Mouse (Mus musculus): ENCODE results near the gene Pigb. TPM values are rescaled to one million over a fixed set of nuclear protein-coding genes. Genes with fewer than 3 reads are reported as not detected.
A peak's percentile ranks its signal among the peaks of the same experiment; 100 is the strongest.
"Not testable (repeated sequence)": the region's sequence is repeated elsewhere in the genome, so short reads cannot be mapped to it uniquely, and the experiment has no call there.

The Pigb gene
- 10 to 100 TPM in 1 of 2 experiments, 1 to 10 TPM in 1; 7.6 to 12.1 TPM for total RNA-seq (2021)
- long read RNA-seq, experiment 1, partial matches to known transcripts = 0 of 1 reads
- long read RNA-seq, experiment 1, other reads (novel, unspliced or antisense) = 0 of 1 reads
- long read RNA-seq, experiment 2, partial matches to known transcripts = 0 of 4 reads
- long read RNA-seq, experiment 2, other reads (novel, unspliced or antisense) = 1 of 4 reads

GRCm38 (mm10) chr9:73040080-73040479 lies at the start of gene Pigb:
Gene Pigb (minus strand): TSS chr9:73040378.
- DNase-seq = no peak

GRCm38 (mm10) chr9:73089222-73089920 lies 49.2 kb upstream of the Pigb start:
- DNase-seq = no peak

GRCm38 (mm10) chr9:73087581-73087980 lies 47.4 kb upstream of the Pigb start:
- no peak for DNase-seq

- no peak for DNase-seq
Observed at GRCm38 (mm10) chr9:73087121-73087520, 46.9 kb upstream of the Pigb start.

GRCm38 (mm10) chr9:73085845-73086244 lies 45.7 kb upstream of the Pigb start:
- no peak for DNase-seq

- DNase-seq = no peak
Observed at GRCm38 (mm10) chr9:73083956-73084355, 43.8 kb upstream of the Pigb start.

- DNase-seq = no peak
Observed at GRCm38 (mm10) chr9:73082291-73083000, 42.3 kb upstream of the Pigb start.

GRCm38 (mm10) chr9:73079801-73080325 lies 39.7 kb upstream of the Pigb start:
- no peak for DNase-seq

- DNase-seq = not testable (repeated sequence)
Observed at GRCm38 (mm10) chr9:73079349-73079748, 39.2 kb upstream of the Pigb start.

- DNase-seq = no peak
Observed at GRCm38 (mm10) chr9:73073169-73073568, 33.0 kb upstream of the Pigb start.

- DNase-seq = no peak
Observed at GRCm38 (mm10) chr9:73072426-73072825, 32.2 kb upstream of the Pigb start.

GRCm38 (mm10) chr9:73070971-73071659 lies 30.9 kb upstream of the Pigb start:
- no peak for DNase-seq

- no peak for DNase-seq
Observed at GRCm38 (mm10) chr9:73068688-73069087, 28.5 kb upstream of the Pigb start.

- no peak for DNase-seq
Observed at GRCm38 (mm10) chr9:73068230-73068679, 28.1 kb upstream of the Pigb start.

GRCm38 (mm10) chr9:73067086-73067485 lies 26.9 kb upstream of the Pigb start:
- DNase-seq = no peak

GRCm38 (mm10) chr9:73063621-73064290 lies 23.6 kb upstream of the Pigb start:
- DNase-seq = peak; percentile 42

GRCm38 (mm10) chr9:73059224-73059623 lies 19.0 kb upstream of the Pigb start:
- DNase-seq = no peak

- peak; percentile 49 for DNase-seq
Observed at GRCm38 (mm10) chr9:73055441-73055911, 15.3 kb upstream of the Pigb start.

GRCm38 (mm10) chr9:73050606-73051005 lies 10.4 kb upstream of the Pigb start:
- no peak for DNase-seq

GRCm38 (mm10) chr9:73049833-73050232 lies 9.7 kb upstream of the Pigb start:
- no peak for DNase-seq

GRCm38 (mm10) chr9:73048927-73049326 lies 8.7 kb upstream of the Pigb start:
- DNase-seq = no peak

- no peak for DNase-seq
Observed at GRCm38 (mm10) chr9:73047906-73048305, 7.7 kb upstream of the Pigb start.

All from adrenal gland, postnatal 10 days (tissue).